Mouse (Mus musculus) lung, postnatal 0 days (tissue): Measurements from ENCODE around the gene Gm20388.

Source experiments
- CTCF ChIP-seq: IDR thresholded peaks from 2 replicates; pipeline ENCODE4 v1.5.1; 2016; ENCODE audit warnings: antibody characterized with exemption, mild to moderate bottlenecking
- EP300 ChIP-seq: IDR thresholded peaks from 2 replicates; pipeline ENCODE4 v1.6.1; 2016; ENCODE audit warnings: antibody characterized with exemption, mild to moderate bottlenecking, control low read depth

- TF ChIP-seq CTCF = no peak
- no peak for TF ChIP-seq EP300
Observed at GRCm38 (mm10) chr8:123247748-123248147, 3337.1 kb downstream of the Gm20388 start.
